Mouse (Mus musculus) intestine, embryonic 16.5 days (tissue): ENCODE measurements around the gene Gm13695. TPM values are rescaled to one million over a fixed set of nuclear protein-coding genes. Genes with fewer than 3 reads are reported as not detected.
"Not testable (repeated sequence)": the region's sequence is repeated elsewhere in the genome, so short reads cannot be mapped to it uniquely, and the experiment has no call there.

Experiments
- ATAC-seq: fragments of 200-750 bp; cut with Nextera tagmentation; 2 replicates; pipeline ENCODE4 v1.8.0; 2017; ENCODE audit warnings: moderate TSS enrichment, moderate library complexity
- H3K27ac ChIP-seq: fragments of 300-500 bp; sonication (generic); 2 replicates; pipeline ENCODE4 v1.5.1; 2014; ENCODE audit warnings: mild to moderate bottlenecking, low read length
- H3K27me3 ChIP-seq: fragments of 300-500 bp; sonication (generic); replicated peaks from 2 replicates; pipeline ENCODE4 v1.6.1; 2014; ENCODE audit warnings: low read length, control low read depth, mixed read lengths; ENCODE audit not compliant: control insufficient read depth, insufficient read depth
- H3K36me3 ChIP-seq: fragments of 300-500 bp; sonication (generic); 2 replicates; pipeline ENCODE4 v1.6.1; 2014; ENCODE audit warnings: low read length, control low read depth; ENCODE audit not compliant: control insufficient read depth, insufficient read depth
- H3K4me1 ChIP-seq: fragments of 300-500 bp; sonication (generic); 2 replicates; pipeline ENCODE4 v1.6.1; 2014; ENCODE audit warnings: low read length, control low read depth, mixed read lengths; ENCODE audit not compliant: control insufficient read depth, insufficient read depth
- H3K4me2 ChIP-seq: fragments of 300-500 bp; sonication (generic); 2 replicates; pipeline ENCODE4 v1.6.1; 2014; ENCODE audit warnings: low read depth, low read length, control low read depth
- H3K4me3 ChIP-seq: fragments of 300-500 bp; sonication (generic); 2 replicates; pipeline ENCODE4 v1.5.1; 2014; ENCODE audit warnings: mild to moderate bottlenecking, low read length
- H3K9ac ChIP-seq: fragments of 300-500 bp; sonication (generic); 2 replicates; pipeline ENCODE4 v1.6.1; 2014; ENCODE audit warnings: low read depth, low read length
- H3K9me3 ChIP-seq: fragments of 300-500 bp; sonication (generic); 2 replicates; pipeline ENCODE4 v1.6.1; 2016; ENCODE audit warnings: low read length, control low read depth; ENCODE audit not compliant: control insufficient read depth
- WGBS: fragments of 180-500 bp; shearing (Covaris S2); extraction: QIAGEN DNeasy Blood & Tissue Kit; methylation state at CpG from one replicate; pipeline ENCODE4 v1.1.7; 2014; 5-methylcytosine and 5-hydroxymethylcytosine counted together
- polyA plus RNA-seq: library from polyadenylated mRNA; unstranded; fragments of >200 nt; fragmentation: Nextera tagmentation; extraction: Ambion mirVana; gene quantifications from 2 replicates; pipeline ENCODE4 v1.2.1, GENCODE M21; 2015

Gm13695 gene
- polyA plus RNA-seq = not detected in 2 replicates

DNA sequence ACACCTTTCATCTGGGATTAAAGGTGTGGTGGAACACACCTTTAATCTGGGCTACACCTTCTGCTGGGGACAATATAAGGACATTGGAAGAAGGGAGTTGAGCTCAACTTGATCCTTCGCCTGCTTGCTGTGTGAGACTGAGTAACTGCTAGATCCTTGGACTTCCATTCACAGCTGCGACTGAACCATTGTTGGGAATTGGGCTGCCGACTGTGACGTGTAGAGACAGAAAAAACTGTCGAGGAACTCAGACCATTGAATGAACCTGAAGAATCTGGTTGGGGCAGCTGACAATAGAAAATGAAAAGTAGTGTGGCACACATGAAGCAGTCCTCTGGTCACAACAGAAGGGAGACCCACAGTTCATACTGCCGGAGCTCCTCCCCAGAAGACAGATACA, at the start of gene Gm13695:
TSS of gene Gm13695 (plus strand) at position 301 of the 400 bp plus-strand sequence.
- H3K9ac ChIP-seq, H3K36me3 ChIP-seq, H3K9me3 ChIP-seq, H3K27me3 ChIP-seq, H3K4me2 ChIP-seq, ATAC-seq, H3K4me3 ChIP-seq, H3K27ac ChIP-seq, H3K4me1 ChIP-seq: not testable (repeated sequence)
- whole genome bisulfite sequencing = no CpG with 5 or more reads among the region's 6 CpGs

DNA sequence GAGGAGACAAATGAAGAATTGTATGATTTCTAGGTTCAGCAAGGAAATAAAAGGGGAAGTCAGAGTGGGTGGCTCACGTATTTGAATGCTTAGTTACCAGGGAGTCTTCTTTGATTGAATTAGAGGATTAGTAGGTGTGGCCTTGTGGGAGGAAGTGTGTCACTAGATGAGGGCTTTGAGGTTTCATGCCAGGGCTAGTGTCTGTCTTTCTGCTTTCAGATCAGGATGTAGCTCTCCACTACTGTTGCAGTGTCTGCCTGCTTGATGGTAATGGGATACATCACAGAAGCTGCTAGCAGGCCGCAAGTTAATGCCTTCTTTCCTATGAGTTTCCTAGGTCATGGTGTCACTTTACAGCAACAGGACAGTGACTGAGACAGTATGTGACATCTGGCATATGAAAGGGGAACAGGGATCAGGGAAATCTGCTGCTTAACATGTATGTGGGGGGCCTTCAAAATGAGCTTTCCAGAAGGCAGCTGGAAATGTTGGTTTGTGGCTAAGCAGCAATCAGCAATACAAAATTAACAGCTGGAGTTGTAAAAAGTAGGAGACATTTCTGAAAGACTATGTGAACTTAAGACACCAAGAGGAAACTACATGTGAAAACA, 37.5 kb upstream of the Gm13695 start:
- no peaks in the 10 kb centered on the region for H3K27me3 ChIP-seq
- H3K36me3 ChIP-seq = no peaks in the 10 kb centered on the region
- WGBS = 63% methylated on average over 2 of the region's 2 CpGs
- H3K4me3 ChIP-seq = no peak overlapping the region
- H3K9ac ChIP-seq = no peak overlapping the region
- H3K4me2 ChIP-seq = no peak overlapping the region
- no peak for ATAC-seq
- H3K9me3 ChIP-seq = no peaks in the 10 kb centered on the region
- H3K4me1 ChIP-seq = no peaks in the 10 kb centered on the region
- H3K27ac ChIP-seq = no peak overlapping the region

- Histone ChIP-seq H3K4me2 (0 out of 2 replicates have a peak within 1 kb of the TSS, but pooled peaks have one; percentile 10), H3K4me3 (no peak within 1 kb of the TSS), H3K27me3 (no peaks in the 10 kb centered on the region), H3K27ac (no peak within 1 kb of the TSS), H3K9ac (no peak within 1 kb of the TSS), H3K36me3 (no peaks in the 10 kb centered on the region), H3K9me3 (no peaks in the 10 kb centered on the region), H3K4me1 (peaks cover 2% of the 10 kb centered on the region; the same call in 1 of the 2 replicates)
- ATAC-seq = peak; percentile 79
- 1% methylated on average over 20 of the region's 20 CpGs for WGBS
Measured at GRCm38 (mm10) chr2:83940931-83941361, 26.2 kb upstream of the Gm13695 start, which contains the start of gene Zswim2. Gene Zswim2, minus strand, starts transcription at chr2:83941228.

GRCm38 (mm10) chr2:83941378-83941777, 25.7 kb upstream of the Gm13695 start:
- H3K9ac ChIP-seq = no peak overlapping the region
- 42% methylated on average over 3 of the region's 3 CpGs for WGBS
- no peaks in the 10 kb centered on the region for H3K27me3 ChIP-seq
- H3K27ac ChIP-seq = no peak overlapping the region
- H3K4me1 ChIP-seq = peaks cover 2% of the 10 kb centered on the region; the same call in 1 of the 2 replicates
- H3K4me2 ChIP-seq = 0 out of 2 replicates have a peak overlapping the region, but pooled peaks have one; percentile 10
- no peak overlapping the region for H3K4me3 ChIP-seq
- H3K36me3 ChIP-seq = no peaks in the 10 kb centered on the region
- H3K9me3 ChIP-seq = no peaks in the 10 kb centered on the region
- ATAC-seq = no peak

GRCm38 (mm10) chr2:83941792-83942191, 25.3 kb upstream of the Gm13695 start:
- Histone ChIP-seq H3K27me3 (no peaks in the 10 kb centered on the region), H3K9me3 (no peaks in the 10 kb centered on the region), H3K4me3 (no peak overlapping the region), H3K9ac (no peak overlapping the region), H3K4me2 (no peak overlapping the region), H3K36me3 (no peaks in the 10 kb centered on the region), H3K27ac (no peak overlapping the region), H3K4me1 (peaks cover 2% of the 10 kb centered on the region; the same call in 1 of the 2 replicates)
- WGBS = 70% methylated on average over 4 of the region's 4 CpGs
- ATAC-seq = no peak

DNA sequence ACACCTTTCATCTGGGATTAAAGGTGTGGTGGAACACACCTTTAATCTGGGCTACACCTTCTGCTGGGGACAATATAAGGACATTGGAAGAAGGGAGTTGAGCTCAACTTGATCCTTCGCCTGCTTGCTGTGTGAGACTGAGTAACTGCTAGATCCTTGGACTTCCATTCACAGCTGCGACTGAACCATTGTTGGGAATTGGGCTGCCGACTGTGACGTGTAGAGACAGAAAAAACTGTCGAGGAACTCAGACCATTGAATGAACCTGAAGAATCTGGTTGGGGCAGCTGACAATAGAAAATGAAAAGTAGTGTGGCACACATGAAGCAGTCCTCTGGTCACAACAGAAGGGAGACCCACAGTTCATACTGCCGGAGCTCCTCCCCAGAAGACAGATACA, 11.7 kb upstream of the Gm13695 start, which contains the start of gene Gm13698:
TSS of gene Gm13698 (plus strand) at position 301 of the 400 bp plus-strand sequence.
- not testable (repeated sequence) for H3K4me3 ChIP-seq, ATAC-seq, H3K27me3 ChIP-seq, H3K4me2 ChIP-seq, H3K9me3 ChIP-seq, H3K4me1 ChIP-seq, H3K27ac ChIP-seq, H3K9ac ChIP-seq, H3K36me3 ChIP-seq
- no CpG with 5 or more reads among the region's 6 CpGs for WGBS

DNA sequence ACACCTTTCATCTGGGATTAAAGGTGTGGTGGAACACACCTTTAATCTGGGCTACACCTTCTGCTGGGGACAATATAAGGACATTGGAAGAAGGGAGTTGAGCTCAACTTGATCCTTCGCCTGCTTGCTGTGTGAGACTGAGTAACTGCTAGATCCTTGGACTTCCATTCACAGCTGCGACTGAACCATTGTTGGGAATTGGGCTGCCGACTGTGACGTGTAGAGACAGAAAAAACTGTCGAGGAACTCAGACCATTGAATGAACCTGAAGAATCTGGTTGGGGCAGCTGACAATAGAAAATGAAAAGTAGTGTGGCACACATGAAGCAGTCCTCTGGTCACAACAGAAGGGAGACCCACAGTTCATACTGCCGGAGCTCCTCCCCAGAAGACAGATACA, 5.9 kb upstream of the Gm13695 start, which contains the start of gene Gm13693:
TSS of gene Gm13693 (plus strand) at position 301 of the 400 bp plus-strand sequence.
- not testable (repeated sequence) for ATAC-seq, H3K4me3 ChIP-seq, H3K27me3 ChIP-seq, H3K9ac ChIP-seq, H3K27ac ChIP-seq, H3K9me3 ChIP-seq, H3K4me2 ChIP-seq, H3K36me3 ChIP-seq, H3K4me1 ChIP-seq
- no CpG with 5 or more reads among the region's 6 CpGs for WGBS

DNA sequence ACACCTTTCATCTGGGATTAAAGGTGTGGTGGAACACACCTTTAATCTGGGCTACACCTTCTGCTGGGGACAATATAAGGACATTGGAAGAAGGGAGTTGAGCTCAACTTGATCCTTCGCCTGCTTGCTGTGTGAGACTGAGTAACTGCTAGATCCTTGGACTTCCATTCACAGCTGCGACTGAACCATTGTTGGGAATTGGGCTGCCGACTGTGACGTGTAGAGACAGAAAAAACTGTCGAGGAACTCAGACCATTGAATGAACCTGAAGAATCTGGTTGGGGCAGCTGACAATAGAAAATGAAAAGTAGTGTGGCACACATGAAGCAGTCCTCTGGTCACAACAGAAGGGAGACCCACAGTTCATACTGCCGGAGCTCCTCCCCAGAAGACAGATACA, 5.7 kb downstream of the Gm13695 start, which contains the start of gene Gm13696:
TSS of gene Gm13696 (plus strand) at position 301 of the 400 bp plus-strand sequence.
- not testable (repeated sequence) for H3K4me2 ChIP-seq, H3K27me3 ChIP-seq, ATAC-seq, H3K4me3 ChIP-seq, H3K36me3 ChIP-seq, H3K27ac ChIP-seq, H3K4me1 ChIP-seq, H3K9me3 ChIP-seq, H3K9ac ChIP-seq
- no CpG with 5 or more reads among the region's 6 CpGs for WGBS

DNA sequence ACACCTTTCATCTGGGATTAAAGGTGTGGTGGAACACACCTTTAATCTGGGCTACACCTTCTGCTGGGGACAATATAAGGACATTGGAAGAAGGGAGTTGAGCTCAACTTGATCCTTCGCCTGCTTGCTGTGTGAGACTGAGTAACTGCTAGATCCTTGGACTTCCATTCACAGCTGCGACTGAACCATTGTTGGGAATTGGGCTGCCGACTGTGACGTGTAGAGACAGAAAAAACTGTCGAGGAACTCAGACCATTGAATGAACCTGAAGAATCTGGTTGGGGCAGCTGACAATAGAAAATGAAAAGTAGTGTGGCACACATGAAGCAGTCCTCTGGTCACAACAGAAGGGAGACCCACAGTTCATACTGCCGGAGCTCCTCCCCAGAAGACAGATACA, 11.5 kb downstream of the Gm13695 start, which contains the start of gene Gm13694:
TSS of gene Gm13694 (plus strand) at position 301 of the 400 bp plus-strand sequence.
- H3K27ac ChIP-seq, H3K36me3 ChIP-seq, H3K4me3 ChIP-seq, ATAC-seq, H3K4me2 ChIP-seq, H3K4me1 ChIP-seq, H3K9me3 ChIP-seq, H3K27me3 ChIP-seq, H3K9ac ChIP-seq: not testable (repeated sequence)
- WGBS = no CpG with 5 or more reads among the region's 6 CpGs
